Mouse (Mus musculus) adrenal gland, adult 18-20 months (tissue): ENCODE data around the gene Scp2d1. TPM values are rescaled to one million over a fixed set of nuclear protein-coding genes. Genes with fewer than 3 reads are reported as not detected.
"Not testable (repeated sequence)": the region's sequence is repeated elsewhere in the genome, so short reads cannot be mapped to it uniquely, and the experiment has no call there.

Source experiments
- DNase-seq, 2 experiments: peaks; one replicate each; pipeline ENCODE4 v3.0.0; 2021 to 2022; ENCODE audit warnings: low spot score in 2 of 2
- long read RNA-seq, 2 experiments: library from polyadenylated mRNA; stranded (forward); transcript quantifications; one replicate each; pipeline ENCODE4 v2.0.0; 2021
- total RNA-seq, 2 experiments: library from RNA; stranded (reverse); gene quantifications; 1 replicate in 1 of 2; 2 replicates in 1 of 2; pipeline ENCODE4 v1.2.3; 2021

The Scp2d1 gene
- not detected for total RNA-seq
- long read RNA-seq, experiment 1, result 0 reads
- long read RNA-seq, experiment 2, result 0 reads

DNA sequence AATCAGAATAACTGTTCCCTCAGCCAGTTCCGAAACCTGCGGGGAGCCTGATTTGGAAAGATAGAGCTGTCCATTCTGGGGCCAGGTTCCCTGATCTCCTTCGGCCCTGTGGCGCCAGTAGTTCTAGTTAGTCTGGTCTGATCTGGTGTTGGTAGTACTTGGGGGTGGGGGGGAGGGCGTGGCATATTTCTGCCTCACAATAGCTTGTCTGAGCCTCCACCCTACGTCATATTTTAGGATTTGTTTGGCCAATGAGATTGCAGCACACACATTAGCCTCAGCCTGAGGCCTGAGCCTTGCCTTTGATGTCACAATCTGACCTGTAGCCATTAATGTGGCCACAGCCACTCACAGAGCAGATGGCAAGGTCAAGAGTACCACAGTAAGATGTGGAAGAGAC, at the start of gene Scp2d1:
TSS of gene Scp2d1 (plus strand) at position 301 of the 400 bp plus-strand sequence.
- not testable (repeated sequence) for DNase-seq

DNA sequence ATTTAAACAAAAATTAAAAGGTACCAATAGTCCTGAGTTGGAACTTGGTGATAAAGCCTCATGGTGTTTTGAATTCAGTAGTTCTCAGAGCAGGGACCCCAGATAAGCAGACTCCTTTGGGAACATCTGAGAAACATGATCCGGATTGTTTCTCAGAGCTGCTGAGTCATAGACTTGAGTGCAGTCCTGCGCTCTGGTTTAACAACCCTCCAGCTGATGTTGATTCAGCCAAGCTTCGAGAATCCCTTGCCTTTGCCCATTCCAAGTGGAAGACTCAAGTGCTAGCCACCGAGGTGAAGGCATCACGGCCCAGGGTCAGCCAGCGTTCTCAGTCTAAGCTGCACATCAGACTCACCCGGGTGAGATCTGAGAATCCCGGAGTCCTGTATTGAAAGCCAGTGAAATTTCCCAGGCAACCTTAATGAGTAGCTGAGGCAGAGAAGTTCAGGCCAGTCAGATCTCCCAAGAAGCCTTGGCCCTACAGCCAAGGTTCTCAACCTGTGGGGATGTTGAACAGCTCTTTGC, 48.8 kb upstream of the Scp2d1 start:
- no peak for DNase-seq

DNA sequence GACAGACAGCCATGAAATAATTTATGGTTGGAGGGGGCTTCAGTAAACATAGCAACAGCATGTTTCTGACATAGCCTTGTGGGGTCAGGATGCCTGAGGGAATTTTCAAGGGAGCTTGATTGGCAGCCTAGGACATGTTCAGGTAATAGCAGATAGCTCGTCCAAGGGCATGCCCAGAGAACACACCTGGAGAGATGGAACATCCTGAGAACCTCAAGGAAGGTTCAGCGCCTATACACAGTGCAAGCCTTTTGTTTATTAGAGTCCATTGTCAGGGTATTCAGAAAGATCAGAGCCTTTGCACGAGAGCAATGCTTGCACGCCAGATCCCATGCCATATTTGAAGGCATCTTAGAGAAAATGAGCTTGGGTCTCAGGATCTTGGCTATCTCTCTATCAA, 47.8 kb upstream of the Scp2d1 start:
- DNase-seq, result no peak

- DNase-seq, result no peak
Measured at GRCm38 (mm10) chr2:144779263-144779662, 44.2 kb upstream of the Scp2d1 start.

GRCm38 (mm10) chr2:144780731-144781130, 42.7 kb upstream of the Scp2d1 start:
- DNase-seq, result no peak

GRCm38 (mm10) chr2:144781871-144782270, 41.6 kb upstream of the Scp2d1 start:
- DNase-seq, result no peak

DNA sequence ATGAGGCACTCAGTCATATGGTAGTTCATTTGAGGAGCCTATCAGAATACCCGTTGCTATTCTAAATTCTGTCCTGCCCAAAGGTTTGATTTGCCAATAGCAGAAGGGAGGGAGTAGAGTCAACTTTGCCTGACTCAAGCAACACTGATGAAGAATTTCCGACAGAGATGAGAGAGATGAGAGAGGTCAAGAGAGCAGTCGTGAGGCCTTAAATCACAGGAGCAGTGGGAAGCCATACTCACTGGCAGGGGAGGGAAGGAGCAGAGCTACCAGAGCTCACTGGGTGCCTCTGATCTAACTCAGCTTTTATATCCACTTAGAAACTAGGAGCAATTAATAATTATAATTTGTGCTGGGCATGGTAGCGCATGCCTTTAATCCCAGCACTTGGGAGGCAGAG, 41.0 kb upstream of the Scp2d1 start:
- DNase-seq, result no peak

DNA sequence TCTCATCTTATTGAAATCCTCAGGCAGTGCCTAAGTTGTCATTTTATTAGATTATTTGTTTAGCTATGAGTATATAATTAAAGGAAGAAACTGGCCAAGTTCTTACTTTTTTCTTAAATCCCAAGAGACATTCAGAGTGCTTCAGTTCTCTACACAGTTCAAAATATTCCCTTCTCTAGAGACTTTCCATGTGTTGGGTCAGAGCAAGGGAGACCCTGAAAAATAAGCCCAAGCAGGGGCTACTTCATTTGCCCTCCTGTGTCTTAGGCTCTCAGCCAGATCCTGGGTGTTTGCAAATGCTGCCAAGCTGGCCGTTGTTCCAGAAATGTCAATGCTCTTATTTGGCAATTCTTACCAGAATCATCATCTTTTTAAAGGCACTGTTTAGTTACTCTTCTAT, 40.3 kb upstream of the Scp2d1 start:
- DNase-seq, result no peak

DNA sequence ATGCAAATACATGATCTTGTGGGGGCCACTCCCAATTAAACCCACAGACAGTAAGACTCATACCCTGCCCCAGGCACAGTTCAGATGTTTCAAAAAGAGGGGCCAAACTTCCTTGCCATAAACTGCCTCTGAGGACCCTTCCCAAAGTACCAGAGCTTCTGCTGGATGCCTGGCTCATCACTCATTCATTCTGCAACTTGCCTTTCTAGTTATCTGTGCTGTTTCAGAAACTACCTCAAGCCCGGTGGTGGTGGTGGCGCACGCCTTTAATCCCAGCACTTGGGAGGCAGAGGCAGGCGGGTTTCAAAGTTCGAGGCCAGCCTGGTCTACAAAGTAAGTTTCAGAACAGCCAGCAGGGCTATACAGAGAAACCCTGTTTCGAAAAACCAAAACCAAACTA, 39.6 kb upstream of the Scp2d1 start:
- no peak for DNase-seq

- DNase-seq, result no peak
Measured at GRCm38 (mm10) chr2:144791671-144792294, 31.7 kb upstream of the Scp2d1 start.

DNA sequence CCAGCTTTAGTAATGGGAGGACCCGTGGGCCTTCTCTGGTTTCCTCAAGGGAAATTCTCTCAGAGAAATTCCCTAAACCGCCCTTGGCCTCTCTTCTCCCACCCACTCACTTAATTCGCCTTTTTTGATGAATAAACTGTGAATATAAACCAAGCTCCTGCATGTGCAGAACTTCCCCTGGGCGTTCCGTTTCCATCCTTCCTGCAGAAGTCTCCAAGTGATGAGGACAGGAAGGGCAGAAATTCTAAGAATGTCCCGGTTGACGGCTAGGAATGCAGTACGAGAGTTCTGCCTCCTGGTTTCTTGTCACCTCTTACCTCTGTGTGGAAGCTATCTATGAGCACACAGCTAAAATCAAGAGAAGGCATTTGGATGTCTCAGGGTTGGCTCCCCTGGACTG, 25.9 kb upstream of the Scp2d1 start:
- DNase-seq, result no peak

DNA sequence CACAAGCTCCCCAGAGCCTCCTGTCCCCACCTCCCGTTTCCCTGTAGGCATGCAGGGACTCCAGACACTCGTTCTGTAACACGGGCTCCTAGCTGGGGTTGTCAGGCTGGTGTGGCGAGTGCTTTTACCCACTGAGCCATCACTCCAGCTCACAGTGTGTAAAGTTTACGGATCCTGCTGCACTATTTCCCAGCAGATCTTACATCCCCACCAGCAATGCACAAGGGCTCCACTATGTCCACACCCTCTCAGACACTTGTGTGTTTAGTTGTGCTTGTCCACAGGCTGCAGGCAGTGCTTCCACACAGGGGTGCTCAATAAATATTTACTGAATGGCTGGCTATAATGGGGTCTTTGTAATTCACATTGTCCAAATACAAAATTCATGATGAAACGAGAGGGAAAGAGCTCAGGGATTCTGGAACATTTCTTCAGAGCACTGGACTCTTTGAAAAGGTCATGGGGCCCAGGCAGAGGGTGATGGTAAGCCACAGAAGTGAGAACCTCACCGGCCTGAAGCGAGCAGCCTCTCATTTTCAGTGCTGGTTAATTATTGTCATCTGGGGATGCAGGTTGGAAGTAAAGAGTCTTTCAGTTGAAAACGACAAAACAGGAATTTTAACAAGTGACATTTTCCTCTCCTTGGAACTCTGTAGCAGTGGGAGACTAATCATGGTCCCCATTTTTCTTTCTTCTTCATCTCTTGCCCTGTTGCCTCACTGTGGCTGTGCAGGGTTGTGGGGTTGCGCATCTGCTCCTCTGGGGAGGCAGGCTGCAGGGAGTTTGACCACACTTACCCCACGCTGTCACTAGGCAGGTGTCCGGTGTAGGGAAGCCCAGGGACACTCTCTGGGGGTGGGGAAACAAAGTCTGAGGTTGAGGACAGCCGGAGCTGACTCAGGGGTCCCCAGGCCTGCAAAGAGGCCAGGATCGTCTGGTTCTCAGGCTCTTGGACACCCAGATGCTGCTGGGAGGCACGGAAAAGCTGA, 15.4 kb upstream of the Scp2d1 start:
- DNase-seq, result no peak

- DNase-seq, result no peak
Measured at GRCm38 (mm10) chr2:144828457-144828985, 5.1 kb downstream of the Scp2d1 start.

GRCm38 (mm10) chr2:144836667-144837311, 13.3 kb downstream of the Scp2d1 start:
- DNase-seq, result no peak

GRCm38 (mm10) chr2:144837312-144837679, 13.8 kb downstream of the Scp2d1 start:
- DNase-seq, result no peak

GRCm38 (mm10) chr2:144868827-144869226, 45.4 kb downstream of the Scp2d1 start:
- DNase-seq, result peak; percentile 4 to 22

Other genes starting within 250 kb of the Scp2d1 start
- 10 to 100 TPM; 54.7 to 56.1 TPM for gene Smim26, start 229.6 kb upstream of the Scp2d1 start, total RNA-seq
- 10 to 100 TPM; 17.4 to 18.1 TPM for gene Dtd1, start 223.8 kb upstream of the Scp2d1 start, total RNA-seq